Mouse (Mus musculus) lung, embryonic 15.5 days (tissue): Measurements from ENCODE around the gene Pigu. TPM values are rescaled to one million over a fixed set of nuclear protein-coding genes. Genes with fewer than 3 reads are reported as not detected.

Source experiments
- ATAC-seq: fragments of 200-750 bp; cut with Nextera tagmentation; 2 replicates; pipeline ENCODE4 v1.8.0; 2017; ENCODE audit warnings: moderate number of reproducible peaks, borderline replicate concordance; ENCODE audit not compliant: low FRiP score, low TSS enrichment; ENCODE audit errors: extremely low read depth
- H3K27ac ChIP-seq: fragments of 300-500 bp; sonication (generic); 2 replicates; pipeline ENCODE4 v1.5.1; 2015; ENCODE audit warnings: moderate library complexity, mild to moderate bottlenecking, inconsistent platforms
- H3K27me3 ChIP-seq: fragments of 300-500 bp; sonication (generic); 2 replicates; pipeline ENCODE4 v1.6.1; 2015; ENCODE audit warnings: inconsistent platforms
- H3K36me3 ChIP-seq: fragments of 300-500 bp; sonication (generic); 2 replicates; pipeline ENCODE4 v1.6.1; 2015; ENCODE audit warnings: inconsistent platforms
- H3K4me1 ChIP-seq: fragments of 300-500 bp; sonication (generic); 2 replicates; pipeline ENCODE4 v1.6.1; 2015; ENCODE audit warnings: inconsistent platforms
- H3K4me2 ChIP-seq: fragments of 300-500 bp; sonication (generic); 2 replicates; pipeline ENCODE4 v1.6.1; 2015; ENCODE audit warnings: inconsistent platforms, mild to moderate bottlenecking, moderate library complexity
- H3K4me3 ChIP-seq: fragments of 300-500 bp; sonication (generic); 2 replicates; pipeline ENCODE4 v1.5.1; 2015; ENCODE audit warnings: mild to moderate bottlenecking, inconsistent platforms
- H3K9ac ChIP-seq: fragments of 300-500 bp; sonication (generic); 2 replicates; pipeline ENCODE4 v1.6.1; 2015; ENCODE audit warnings: inconsistent platforms
- H3K9me3 ChIP-seq: fragments of 300-500 bp; sonication (generic); 2 replicates; pipeline ENCODE4 v1.6.1; 2016; ENCODE audit warnings: inconsistent platforms
- WGBS: fragments of 180-500 bp; shearing (Covaris S2); methylation state at CpG from one replicate; pipeline ENCODE4 v1.1.7; 2015; 5-methylcytosine and 5-hydroxymethylcytosine counted together
- polyA plus RNA-seq: library from polyadenylated mRNA; unstranded; fragments of >200 nt; fragmentation: Nextera tagmentation; extraction: Ambion mirVana; gene quantifications from 2 replicates; pipeline ENCODE4 v1.2.1, GENCODE M21; 2015

Gene Pigu
- polyA plus RNA-seq, 1 experiment from 2014 or later, result 52.2 TPM

- no peak for ATAC-seq
- WGBS, result 89% methylated on average over 3 of the region's 3 CpGs
- Histone ChIP-seq H3K4me1 (peaks cover 14% of the 10 kb centered on the region), H3K9ac (no peak overlapping the region), H3K27me3 (no peaks in the 10 kb centered on the region), H3K4me2 (no peak overlapping the region), H3K36me3 (no peaks in the 10 kb centered on the region), H3K27ac (no peak overlapping the region), H3K9me3 (no peaks in the 10 kb centered on the region), H3K4me3 (no peak overlapping the region)
These were observed 2.8 kb downstream of the Pigu start for GRCm38 (mm10) chr2:155354402-155354801.

DNA sequence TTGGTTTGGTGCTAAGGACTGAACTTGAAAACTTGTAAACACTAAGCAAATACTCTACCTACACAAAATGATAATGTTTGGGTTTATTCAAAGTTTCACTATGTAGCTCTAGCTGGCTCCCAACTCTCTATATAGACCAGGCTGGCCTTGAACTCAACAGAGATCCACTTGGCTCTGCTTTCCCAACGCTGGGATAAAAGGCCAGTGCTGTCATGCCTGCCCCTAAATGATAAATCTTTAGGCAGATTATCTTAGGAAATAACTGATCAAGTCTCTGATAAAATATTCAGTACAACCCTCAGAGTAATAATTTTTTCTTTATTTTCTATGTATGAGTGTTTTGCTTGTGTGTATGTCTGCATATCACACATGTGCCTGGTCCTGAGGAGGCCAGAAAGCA, 10.6 kb downstream of the Pigu start:
- no peak for ATAC-seq
- H3K4me1 ChIP-seq, result no peaks in the 10 kb centered on the region
- no peaks in the 10 kb centered on the region for H3K9me3 ChIP-seq
- H3K9ac ChIP-seq, result no peak overlapping the region
- no peak overlapping the region for H3K4me2 ChIP-seq
- H3K27me3 ChIP-seq, result no peaks in the 10 kb centered on the region
- H3K27ac ChIP-seq, result no peak overlapping the region
- no peak overlapping the region for H3K4me3 ChIP-seq
- no peaks in the 10 kb centered on the region for H3K36me3 ChIP-seq
- 66% methylated on average over 1 of the region's 1 CpGs for WGBS

DNA sequence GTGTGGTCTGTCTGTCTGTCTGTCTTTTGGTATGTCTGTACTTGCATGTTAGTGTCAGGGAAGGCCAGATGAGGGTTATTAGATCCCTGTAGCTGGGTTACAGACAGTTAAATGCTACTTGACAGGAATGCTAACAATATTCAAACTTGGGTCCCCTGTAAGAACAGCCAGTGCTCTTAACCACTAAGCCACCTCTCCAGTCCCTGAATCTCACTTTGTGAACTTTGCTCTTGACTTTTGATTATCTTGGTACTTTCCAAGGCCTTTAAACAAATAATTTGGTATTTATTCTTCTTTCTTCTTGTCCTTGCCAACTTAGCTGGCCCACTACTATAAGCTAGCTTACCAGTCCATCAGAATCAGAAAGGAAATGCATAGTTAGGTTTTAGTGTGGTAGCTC, 17.1 kb downstream of the Pigu start:
- Histone ChIP-seq H3K27ac (no peak overlapping the region), H3K9me3 (no peaks in the 10 kb centered on the region), H3K4me1 (no peaks in the 10 kb centered on the region), H3K27me3 (no peaks in the 10 kb centered on the region), H3K4me3 (no peak overlapping the region), H3K4me2 (no peak overlapping the region), H3K36me3 (peaks cover 7% of the 10 kb centered on the region), H3K9ac (no peak overlapping the region)
- ATAC-seq, result no peak

- H3K36me3 ChIP-seq, result peaks cover 19% of the 10 kb centered on the region
- WGBS, result 91% methylated on average over 3 of the region's 3 CpGs
- no peak overlapping the region for H3K27ac ChIP-seq
- no peak overlapping the region for H3K9ac ChIP-seq
- H3K4me1 ChIP-seq, result no peaks in the 10 kb centered on the region
- H3K4me2 ChIP-seq, result no peak overlapping the region
- no peak for ATAC-seq
- no peaks in the 10 kb centered on the region for H3K27me3 ChIP-seq
- H3K9me3 ChIP-seq, result no peaks in the 10 kb centered on the region
- no peak overlapping the region for H3K4me3 ChIP-seq
These were observed 21.0 kb downstream of the Pigu start for GRCm38 (mm10) chr2:155336254-155336653.

- Histone ChIP-seq H3K9ac (no peak overlapping the region), H3K27ac (no peak overlapping the region), H3K9me3 (no peaks in the 10 kb centered on the region), H3K4me3 (no peak overlapping the region), H3K27me3 (no peaks in the 10 kb centered on the region), H3K4me1 (no peaks in the 10 kb centered on the region), H3K36me3 (peaks cover 28% of the 10 kb centered on the region), H3K4me2 (no peak overlapping the region)
- no peak for ATAC-seq
- 77% methylated on average over 1 of the region's 1 CpGs for WGBS
These were observed 22.0 kb downstream of the Pigu start for GRCm38 (mm10) chr2:155335231-155335630.

- Histone ChIP-seq H3K27ac (no peak overlapping the region), H3K4me2 (no peak overlapping the region), H3K9ac (no peak overlapping the region), H3K4me3 (no peak overlapping the region), H3K4me1 (no peaks in the 10 kb centered on the region), H3K27me3 (no peaks in the 10 kb centered on the region), H3K36me3 (peaks cover 35% of the 10 kb centered on the region), H3K9me3 (no peaks in the 10 kb centered on the region)
- 82% methylated on average over 1 of the region's 1 CpGs for WGBS
- ATAC-seq, result no peak
These were observed 23.8 kb downstream of the Pigu start for GRCm38 (mm10) chr2:155333421-155333820.

DNA sequence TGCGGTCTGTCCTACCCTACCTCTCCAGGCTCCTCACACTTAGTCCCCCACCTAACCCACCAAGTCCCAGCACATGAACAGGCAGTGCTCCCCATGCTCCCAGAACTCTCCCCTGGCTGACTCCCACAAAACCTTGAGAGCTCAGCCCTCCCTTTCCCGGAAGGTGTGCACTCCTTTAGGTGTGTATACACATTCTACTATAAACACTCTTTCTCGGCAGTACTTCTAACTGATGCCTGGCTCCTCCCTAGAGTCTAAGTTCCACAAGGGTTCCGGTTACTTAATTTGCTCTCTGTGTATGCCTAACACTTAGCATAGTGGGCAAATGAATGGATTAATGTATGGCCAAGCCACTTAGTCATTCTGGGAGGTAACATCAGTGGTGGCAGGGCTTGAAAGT, 25.9 kb downstream of the Pigu start:
- Histone ChIP-seq H3K9ac (no peak overlapping the region), H3K27me3 (no peaks in the 10 kb centered on the region), H3K27ac (no peak overlapping the region), H3K9me3 (no peaks in the 10 kb centered on the region), H3K36me3 (peaks cover 47% of the 10 kb centered on the region), H3K4me1 (no peaks in the 10 kb centered on the region), H3K4me2 (no peak overlapping the region), H3K4me3 (no peak overlapping the region)
- WGBS, result 58% methylated on average over 4 of the region's 4 CpGs
- no peak for ATAC-seq

DNA sequence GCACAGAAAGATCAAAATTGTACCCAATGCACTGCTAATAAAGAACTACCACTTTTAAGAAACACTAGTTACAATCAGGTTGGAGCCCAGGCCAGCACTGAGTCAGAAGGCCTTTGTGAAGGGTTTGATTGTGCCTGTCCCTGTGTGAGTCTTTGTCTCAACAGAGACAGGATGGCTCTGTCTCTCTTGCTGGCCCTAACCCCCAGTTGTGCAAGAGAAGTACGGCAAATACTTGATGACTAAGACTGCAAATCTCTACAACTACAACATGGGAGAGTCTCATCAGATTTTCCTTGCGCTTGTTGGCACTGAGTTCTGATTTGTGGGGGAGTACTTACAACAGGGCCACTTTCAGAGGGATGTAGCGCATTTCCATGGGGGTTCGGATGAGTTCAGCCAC, 26.4 kb downstream of the Pigu start:
- H3K9ac ChIP-seq, result no peak overlapping the region
- no peaks in the 10 kb centered on the region for H3K27me3 ChIP-seq
- no peaks in the 10 kb centered on the region for H3K4me1 ChIP-seq
- 90% methylated on average over 4 of the region's 4 CpGs for WGBS
- ATAC-seq, result no peak
- peaks cover 49% of the 10 kb centered on the region for H3K36me3 ChIP-seq
- no peak overlapping the region for H3K4me2 ChIP-seq
- no peak overlapping the region for H3K27ac ChIP-seq
- no peak overlapping the region for H3K4me3 ChIP-seq
- H3K9me3 ChIP-seq, result no peaks in the 10 kb centered on the region

- WGBS, result 90% methylated on average over 2 of the region's 2 CpGs
- no peak overlapping the region for H3K27ac ChIP-seq
- H3K9me3 ChIP-seq, result no peaks in the 10 kb centered on the region
- no peak for ATAC-seq
- no peak overlapping the region for H3K4me3 ChIP-seq
- H3K4me2 ChIP-seq, result no peak overlapping the region
- no peak overlapping the region for H3K9ac ChIP-seq
- H3K27me3 ChIP-seq, result no peaks in the 10 kb centered on the region
- no peaks in the 10 kb centered on the region for H3K4me1 ChIP-seq
- peaks cover 45% of the 10 kb centered on the region for H3K36me3 ChIP-seq
These were observed 27.5 kb downstream of the Pigu start for GRCm38 (mm10) chr2:155329707-155330106.

DNA sequence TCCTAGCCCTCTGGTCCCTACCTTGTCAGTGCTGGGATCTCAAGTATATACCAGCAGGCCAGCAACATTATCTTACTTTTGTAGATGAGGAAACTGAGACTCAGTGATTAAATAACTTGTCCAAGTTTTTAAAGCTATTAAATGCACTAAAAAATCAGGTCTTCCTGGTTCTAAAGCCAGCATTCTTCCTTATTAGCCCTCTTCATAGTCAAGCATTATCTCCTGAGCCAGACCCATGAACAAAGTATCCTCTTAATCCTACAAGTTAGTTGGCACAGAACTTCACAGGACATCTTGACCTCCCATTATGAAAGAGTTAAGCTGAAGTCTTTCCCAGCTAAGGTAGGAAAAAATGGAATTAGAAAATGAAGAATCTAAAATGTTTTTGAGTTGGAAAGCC, 28.3 kb downstream of the Pigu start:
- H3K9ac ChIP-seq, result no peak overlapping the region
- no peak for ATAC-seq
- H3K27ac ChIP-seq, result no peak overlapping the region
- no peaks in the 10 kb centered on the region for H3K27me3 ChIP-seq
- no peak overlapping the region for H3K4me3 ChIP-seq
- no peak overlapping the region for H3K4me2 ChIP-seq
- H3K9me3 ChIP-seq, result no peaks in the 10 kb centered on the region
- no peaks in the 10 kb centered on the region for H3K4me1 ChIP-seq
- H3K36me3 ChIP-seq, result peaks cover 39% of the 10 kb centered on the region

- Histone ChIP-seq H3K9me3 (no peaks in the 10 kb centered on the region), H3K4me3 (no peak overlapping the region), H3K36me3 (peaks cover 36% of the 10 kb centered on the region), H3K9ac (no peak overlapping the region), H3K27ac (no peak overlapping the region), H3K4me2 (no peak overlapping the region), H3K27me3 (no peaks in the 10 kb centered on the region), H3K4me1 (no peaks in the 10 kb centered on the region)
- no peak for ATAC-seq
- 91% methylated on average over 5 of the region's 5 CpGs for WGBS
These were observed 29.3 kb downstream of the Pigu start for GRCm38 (mm10) chr2:155327906-155328305.

GRCm38 (mm10) chr2:155326001-155326400, 31.2 kb downstream of the Pigu start:
- Histone ChIP-seq H3K4me3 (no peak overlapping the region), H3K27ac (no peak overlapping the region), H3K4me1 (no peaks in the 10 kb centered on the region), H3K27me3 (no peaks in the 10 kb centered on the region), H3K9ac (no peak overlapping the region), H3K4me2 (no peak overlapping the region), H3K36me3 (peaks cover 34% of the 10 kb centered on the region), H3K9me3 (no peaks in the 10 kb centered on the region)
- ATAC-seq, result no peak
- 86% methylated on average over 4 of the region's 4 CpGs for WGBS

DNA sequence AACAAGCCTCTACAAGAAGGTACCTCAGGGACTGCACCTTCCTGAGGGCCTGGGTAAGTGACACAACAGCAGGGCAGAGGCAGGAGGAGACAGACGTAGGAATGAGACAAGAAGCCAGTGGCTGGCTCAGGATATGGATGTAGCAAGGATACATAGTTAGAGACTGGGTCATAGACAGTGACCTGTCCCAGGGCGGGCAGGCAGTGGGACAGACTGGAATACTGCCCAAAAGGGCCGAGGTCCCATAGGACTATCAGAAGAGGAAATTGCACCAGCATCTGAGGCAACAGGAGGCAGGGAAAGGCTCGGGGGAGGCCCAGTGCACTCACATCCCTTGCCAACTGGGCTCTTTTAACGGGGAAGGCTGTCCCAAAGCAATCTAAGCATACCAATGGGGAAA, 36.6 kb downstream of the Pigu start:
- H3K27me3 ChIP-seq, result no peaks in the 10 kb centered on the region
- no peak overlapping the region for H3K9ac ChIP-seq
- 67% methylated on average over 5 of the region's 5 CpGs for WGBS
- H3K4me2 ChIP-seq, result no peak overlapping the region
- no peaks in the 10 kb centered on the region for H3K4me1 ChIP-seq
- no peak overlapping the region for H3K27ac ChIP-seq
- no peak for ATAC-seq
- H3K9me3 ChIP-seq, result no peaks in the 10 kb centered on the region
- no peak overlapping the region for H3K4me3 ChIP-seq
- peaks cover 6% of the 10 kb centered on the region; the same call in 1 of the 2 replicates for H3K36me3 ChIP-seq
